Mouse (Mus musculus): ENCODE data around the gene Tnfaip8l1. TPM values are rescaled to one million over a fixed set of nuclear protein-coding genes. Genes with fewer than 3 reads are reported as not detected.

The Tnfaip8l1 gene
- total RNA-seq, 2 experiments from 2014 or later: 8.0 to 9.2 TPM

DNA sequence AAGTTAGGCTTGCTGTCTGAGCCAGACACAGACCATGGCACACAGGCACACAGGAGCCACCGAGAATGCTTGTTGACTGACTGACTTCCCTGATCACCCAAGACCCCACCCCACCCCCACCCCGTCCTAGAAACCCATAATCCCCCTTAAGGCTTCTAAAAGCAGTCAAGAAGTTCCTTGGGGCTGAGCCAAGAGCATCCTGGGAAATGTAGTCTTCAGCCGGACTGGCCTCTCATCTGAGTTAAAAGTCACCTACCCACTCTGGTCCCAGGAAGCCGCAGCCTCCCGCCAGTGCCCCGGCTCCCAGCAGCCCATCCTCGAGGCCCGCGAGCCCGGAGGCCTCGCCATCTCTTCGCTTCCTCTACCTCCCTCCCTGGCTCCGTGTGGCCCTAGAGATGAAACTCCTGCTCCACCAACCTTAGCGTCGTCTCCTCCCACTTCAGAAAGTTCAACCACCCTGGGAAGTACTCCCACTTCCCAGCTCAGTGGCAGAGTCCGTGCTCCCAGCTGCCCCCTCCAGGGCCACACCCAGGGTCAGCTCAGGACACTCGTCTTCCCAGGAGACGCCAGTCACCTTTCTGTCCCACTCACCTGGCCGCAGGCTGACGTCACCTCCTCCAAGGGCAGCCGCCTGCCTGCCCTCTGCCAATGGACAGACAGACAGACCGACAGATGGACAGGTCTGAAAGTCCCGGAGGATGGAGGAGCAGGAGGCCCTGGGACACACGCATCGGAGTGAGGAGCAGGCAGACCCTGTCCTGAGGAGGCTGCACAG, 24.3 kb upstream of the Tnfaip8l1 start:
- DNase-seq (ENCODE audit: low spot score in 2 of 2): no peak

DNA sequence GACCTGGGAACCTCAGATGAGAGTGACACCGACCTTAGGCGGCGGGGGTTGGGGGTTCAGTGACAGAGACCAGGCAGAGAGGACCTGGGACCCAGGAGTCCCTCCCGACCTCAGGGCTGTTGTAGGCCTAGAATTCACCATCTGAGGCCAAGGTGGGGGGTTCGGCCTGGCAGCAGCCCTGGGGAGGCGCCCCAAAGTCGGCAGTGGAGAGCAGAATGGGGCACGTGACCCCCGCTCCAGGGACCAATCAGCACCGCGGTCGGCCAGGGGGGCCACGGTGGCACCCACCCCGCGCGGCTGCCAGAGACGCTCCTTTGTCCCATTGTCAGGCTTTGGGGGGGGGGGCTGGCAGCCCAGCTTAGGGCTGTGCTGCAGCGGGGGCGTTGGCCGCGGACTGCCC, 22.9 kb upstream of the Tnfaip8l1 start:
- DNase-seq (ENCODE audit: low spot score in 2 of 2): no peak

GRCm38 (mm10) chr17:56139858-56140595, 22.2 kb upstream of the Tnfaip8l1 start, which contains the start of gene Sema6b:
Gene Sema6b (minus strand): TSS chr17:56140343.
- no peak for DNase-seq (ENCODE audit: low spot score in 2 of 2)

GRCm38 (mm10) chr17:56141702-56142605, 20.3 kb upstream of the Tnfaip8l1 start:
- DNase-seq (ENCODE audit: low spot score in 2 of 2): no peak

GRCm38 (mm10) chr17:56144546-56144945, 17.7 kb upstream of the Tnfaip8l1 start:
- DNase-seq (ENCODE audit: low spot score in 2 of 2): no peak

- DNase-seq (ENCODE audit: low spot score in 2 of 2): no peak
These were observed 16.1 kb upstream of the Tnfaip8l1 start for GRCm38 (mm10) chr17:56146131-56146530.

- no peak for DNase-seq (ENCODE audit: low spot score in 2 of 2)
These were observed 14.9 kb upstream of the Tnfaip8l1 start for GRCm38 (mm10) chr17:56147420-56147819.

DNA sequence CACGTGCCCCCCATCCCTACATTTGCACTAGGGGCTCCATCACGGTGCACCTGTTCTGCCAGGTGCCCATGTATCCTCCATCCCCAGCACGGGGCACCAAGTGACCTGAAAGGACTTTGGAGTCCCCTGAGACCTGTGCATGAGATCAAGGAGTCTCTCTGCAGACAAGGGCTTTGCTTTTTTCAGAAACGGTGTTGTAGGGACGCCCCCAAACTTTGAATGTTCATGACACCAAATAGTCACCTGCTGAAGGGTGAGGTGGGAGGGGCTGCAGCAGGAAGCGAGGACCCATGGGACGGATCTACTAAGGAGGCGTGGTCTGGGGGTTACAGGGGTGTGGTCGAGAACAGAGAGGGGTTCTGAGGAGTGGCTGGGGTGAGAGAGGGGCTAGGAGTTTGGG, 14.0 kb upstream of the Tnfaip8l1 start:
- no peak for DNase-seq (ENCODE audit: low spot score in 2 of 2)

DNA sequence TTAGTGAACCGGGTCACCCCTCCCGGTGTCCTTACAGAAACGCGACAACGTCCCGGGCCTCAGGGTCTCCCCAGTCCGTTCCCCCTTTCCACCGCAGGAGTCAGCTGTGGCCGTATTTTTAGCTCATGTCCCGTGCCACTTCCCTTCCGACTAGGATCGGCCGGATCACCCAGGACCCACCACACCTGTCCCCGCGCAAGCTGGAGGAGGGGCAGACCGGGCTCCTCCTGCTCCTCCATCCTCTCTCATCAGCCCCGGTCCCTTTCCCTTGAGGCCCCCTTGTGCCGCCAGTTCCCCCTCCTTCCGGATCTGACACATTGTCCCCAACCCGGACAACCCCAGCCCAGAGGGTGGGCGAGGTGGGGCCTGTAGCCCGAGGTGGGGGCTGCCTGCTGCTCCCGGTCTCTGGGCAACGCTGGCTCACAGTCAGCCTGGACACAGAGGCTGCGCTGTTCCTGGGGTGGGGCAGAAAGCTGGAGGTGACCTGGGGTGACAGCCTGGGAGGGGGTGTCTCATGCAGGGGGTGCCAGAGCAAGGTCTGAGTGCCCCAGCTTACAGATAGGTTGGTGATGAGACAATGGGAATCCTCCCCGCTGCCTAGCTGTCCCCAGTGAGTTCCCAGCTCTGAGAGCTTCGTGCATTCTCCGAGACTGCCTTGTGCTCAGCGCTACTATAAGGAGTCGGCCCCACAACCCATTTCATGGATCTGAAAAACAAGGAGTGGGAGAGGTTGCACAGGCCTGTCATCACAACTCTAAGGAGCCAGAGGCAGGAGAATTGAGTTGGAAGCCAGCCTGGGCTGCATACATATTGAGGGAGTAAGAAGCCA, 13.3 kb upstream of the Tnfaip8l1 start:
- no peak for DNase-seq (ENCODE audit: low spot score in 2 of 2)

DNA sequence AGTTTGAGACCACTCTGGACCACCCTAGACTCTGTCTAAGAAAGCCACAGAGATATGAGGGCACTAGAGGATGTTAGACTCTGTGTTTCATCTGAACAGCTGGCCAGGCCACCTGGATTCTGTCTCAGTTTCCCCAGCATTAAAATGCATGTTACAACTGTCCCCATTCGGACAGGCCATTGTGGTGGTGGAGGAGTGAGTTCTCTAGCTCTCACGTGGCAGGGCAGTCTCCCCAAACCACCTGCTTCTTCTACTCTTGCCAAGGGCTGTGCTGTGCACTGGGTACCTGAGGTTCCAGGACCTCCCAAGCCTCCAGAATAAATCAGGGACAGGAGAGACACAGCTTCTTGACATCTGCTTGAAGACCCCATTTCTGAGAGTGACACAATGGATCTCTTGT, 12.4 kb upstream of the Tnfaip8l1 start:
- no peak for DNase-seq (ENCODE audit: low spot score in 2 of 2)

- DNase-seq (ENCODE audit: low spot score in 2 of 2): peak in 1 of 2 experiments; percentile 60
These were observed 8.6 kb upstream of the Tnfaip8l1 start for GRCm38 (mm10) chr17:56153643-56154042.

GRCm38 (mm10) chr17:56159729-56160128, 2.5 kb upstream of the Tnfaip8l1 start:
- peak in 1 of 2 experiments; percentile 45 for DNase-seq (ENCODE audit: low spot score in 2 of 2)

GRCm38 (mm10) chr17:56163523-56164102, 1.3 kb downstream of the Tnfaip8l1 start:
- DNase-seq (ENCODE audit: low spot score in 2 of 2): no peak

- DNase-seq (ENCODE audit: low spot score in 2 of 2): no peak
These were observed 2.2 kb downstream of the Tnfaip8l1 start for GRCm38 (mm10) chr17:56164510-56164909.

- DNase-seq (ENCODE audit: low spot score in 2 of 2): no peak
These were observed 3.4 kb downstream of the Tnfaip8l1 start for GRCm38 (mm10) chr17:56165671-56166070.

DNA sequence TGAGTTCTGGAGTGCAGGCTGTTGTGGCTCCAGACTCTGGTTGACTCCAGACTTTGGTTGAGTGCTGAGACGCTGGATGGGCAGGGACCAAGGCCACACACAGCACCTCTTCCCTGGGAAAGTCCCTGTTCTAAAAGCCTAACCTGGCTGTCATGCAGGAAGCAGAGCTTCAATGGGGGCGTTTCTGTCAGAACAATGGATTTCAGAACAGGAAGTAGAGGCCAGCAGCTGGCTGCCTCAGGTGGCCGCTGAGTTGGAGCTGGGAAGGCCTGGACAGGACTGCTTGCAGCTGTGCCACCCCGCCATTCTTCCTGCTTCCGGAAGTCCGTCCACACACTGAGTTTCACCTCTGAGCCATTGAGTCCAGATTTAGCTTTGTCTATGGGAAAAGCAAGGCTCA, 7.6 kb downstream of the Tnfaip8l1 start:
- DNase-seq (ENCODE audit: low spot score in 2 of 2): no peak

GRCm38 (mm10) chr17:56170636-56171035, 8.4 kb downstream of the Tnfaip8l1 start:
- no peak for DNase-seq (ENCODE audit: low spot score in 2 of 2)

DNA sequence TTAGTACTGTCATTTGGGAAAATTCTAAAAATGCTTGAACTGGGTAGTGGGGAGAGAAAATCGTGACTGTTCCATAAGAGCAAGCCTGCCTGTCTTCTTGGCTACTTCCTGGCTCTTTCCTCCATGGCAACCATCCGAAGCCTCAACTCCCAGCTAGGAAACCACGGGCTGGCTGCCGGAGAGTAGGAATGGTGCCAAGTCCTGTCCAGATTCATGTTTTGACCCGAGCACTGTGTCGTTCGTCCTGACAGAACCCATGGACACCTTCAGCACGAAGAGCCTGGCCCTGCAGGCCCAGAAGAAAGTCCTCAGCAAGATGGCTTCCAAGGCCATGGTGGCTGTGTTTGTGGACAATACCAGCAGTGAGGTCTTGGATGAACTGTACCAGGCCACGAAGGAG, 9.2 kb downstream of the Tnfaip8l1 start:
- no peak for DNase-seq (ENCODE audit: low spot score in 2 of 2)

GRCm38 (mm10) chr17:56171881-56172280, 9.6 kb downstream of the Tnfaip8l1 start:
- DNase-seq (ENCODE audit: low spot score in 2 of 2): no peak

DNA sequence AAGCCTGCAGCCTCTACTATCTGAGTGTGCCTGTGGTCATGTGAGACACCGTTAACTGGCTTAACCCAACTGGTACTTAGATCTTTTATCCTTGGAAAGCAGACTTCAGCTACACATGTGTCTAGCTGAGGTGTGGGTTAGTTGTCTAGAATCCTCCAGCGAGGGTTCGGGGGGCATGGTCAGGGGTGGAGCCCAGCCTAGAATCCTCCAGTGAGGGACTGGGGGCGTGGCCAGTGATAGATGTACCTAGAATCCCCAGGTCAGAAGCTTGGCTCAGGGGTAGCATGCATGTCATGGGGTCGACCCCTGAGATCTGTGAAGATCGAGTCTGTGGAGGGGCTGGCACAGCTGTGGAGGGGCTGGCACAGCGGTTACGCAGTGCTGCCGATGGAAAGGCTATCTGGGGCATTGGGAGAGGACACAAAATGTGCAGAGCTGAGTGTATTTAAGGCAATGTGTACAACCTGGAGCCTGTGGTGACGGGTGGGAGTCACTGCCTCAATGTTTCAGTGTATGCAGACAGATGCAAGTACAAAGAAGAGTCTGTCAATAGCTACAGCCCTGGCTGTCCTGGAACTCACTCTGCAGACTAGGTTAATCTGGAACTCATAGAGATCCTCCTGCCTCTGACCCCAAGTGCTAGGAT, 11.2 kb downstream of the Tnfaip8l1 start:
- DNase-seq (ENCODE audit: low spot score in 2 of 2): no peak

Measured in adrenal gland, postnatal 4 days (tissue).